In the genomic region with DNA sequence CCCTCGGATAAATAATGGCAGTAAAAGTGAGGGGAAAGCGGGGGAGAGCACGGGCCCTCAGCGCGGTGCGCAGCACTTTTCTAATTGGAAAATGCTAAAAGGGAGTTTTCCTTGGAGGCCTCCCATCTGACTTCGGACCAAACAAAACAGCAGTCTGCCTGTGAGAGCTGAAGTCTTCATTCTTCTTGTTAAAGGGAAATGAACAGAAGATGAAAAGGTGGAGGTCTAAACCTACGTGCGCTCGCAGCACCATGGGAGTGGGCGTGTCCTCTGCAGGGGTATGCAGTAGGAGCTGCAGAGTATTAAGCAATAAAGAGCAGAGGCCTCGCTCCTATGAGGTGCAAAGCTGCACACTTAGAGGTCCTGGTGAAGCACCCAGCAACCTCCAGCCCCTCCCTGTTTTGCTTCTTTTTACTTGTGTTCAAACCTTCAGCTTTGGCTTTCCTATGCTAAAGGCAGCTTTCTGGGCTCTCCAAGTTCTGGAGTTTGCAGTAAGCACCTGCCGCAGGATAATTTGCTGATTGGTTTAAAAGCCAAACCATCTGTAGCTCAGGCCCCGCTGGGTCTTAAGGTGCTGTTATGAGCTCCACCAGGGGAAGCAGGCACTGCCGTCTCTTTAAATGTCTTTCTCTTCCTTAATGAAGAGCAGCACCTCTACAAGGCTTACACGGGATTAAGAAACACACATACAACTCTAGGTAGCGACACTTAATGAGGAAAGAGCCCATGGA, we compare ENCODE assay signal across 7 mouse cellular contexts.
DNase-seq lines count a peak whose midpoint lies in the region; ATAC-seq and TF ChIP-seq lines count a peak whose summit lies in the region.

No protein-coding gene starts in this region.

- no peak for TF ChIP-seq EP300 in heart, postnatal 0 days (IDR thresholded peaks at IDR 0.05; ENCODE audit: low read depth)

- no peak for ATAC-seq in heart, postnatal 0 days (ENCODE audit: insufficient read depth, low read depth)
- no peak for ATAC-seq in midbrain, embryonic 12.5 days (ENCODE audit: low FRiP score, low read depth)

- no peaks in the 10 kb centered on the region for H3K27me3 ChIP-seq in heart, postnatal 0 days (ENCODE audit: control insufficient read depth, insufficient read depth, low read length)
- no peaks in the 10 kb centered on the region for H3K27me3 ChIP-seq in midbrain, embryonic 12.5 days

- H3K4me1 ChIP-seq in embryonic fibroblast, embryonic 13.5 days (ENCODE audit: control insufficient read depth, insufficient read depth, low read length) = peaks cover 9% of the 10 kb centered on the region
- H3K4me1 ChIP-seq in heart, postnatal 0 days (ENCODE audit: control insufficient read depth, insufficient read depth) = 0 out of 2 replicates have a peak, but pooled peaks cover 4% of the 10 kb centered on the region
- H3K4me1 ChIP-seq in midbrain, embryonic 12.5 days = peaks cover 11% of the 10 kb centered on the region

- WGBS in heart, postnatal 0 days = 56% methylated on average over 17 of the region's 17 CpGs
- 44% methylated on average over 17 of the region's 17 CpGs for WGBS in midbrain, embryonic 12.5 days

- H3K9me3 ChIP-seq in heart, postnatal 0 days (replicated peaks; ENCODE audit: control insufficient read depth, low read length) = no peaks in the 10 kb centered on the region
- H3K9me3 ChIP-seq in midbrain, embryonic 12.5 days = 0 out of 2 replicates have a peak, but pooled peaks cover 4% of the 10 kb centered on the region

- H3K4me3 ChIP-seq in embryonic fibroblast, embryonic 13.5 days (ENCODE audit: insufficient read depth, low read length) = no peak overlapping the region
- H3K4me3 ChIP-seq in heart, postnatal 0 days (ENCODE audit: low read depth, low read length) = no peak overlapping the region
- H3K4me3 ChIP-seq in midbrain, embryonic 12.5 days = 0 out of 2 replicates have a peak overlapping the region, but pooled peaks have one; percentile 13

- no peak overlapping the region for H3K9ac ChIP-seq in heart, postnatal 0 days (replicated peaks; ENCODE audit: low read depth, low read length)
- H3K9ac ChIP-seq in midbrain, embryonic 12.5 days (replicated peaks) = no peak overlapping the region

- peak overlapping the region; percentile 30; the same call in 1 of the 2 replicates for H3K4me2 ChIP-seq in heart, postnatal 0 days (ENCODE audit: low read depth, low read length)
- H3K4me2 ChIP-seq in midbrain, embryonic 12.5 days (replicated peaks) = peak overlapping the region; percentile 39

- TF ChIP-seq CTCF in embryonic fibroblast, embryonic 13.5 days (IDR thresholded peaks at IDR 0.05; ENCODE audit: borderline replicate concordance, insufficient read depth, low read length) = no peak
- no peak for TF ChIP-seq CTCF in heart, postnatal 0 days (IDR thresholded peaks at IDR 0.05; ENCODE audit: low read depth)

- H3K27ac ChIP-seq in embryonic fibroblast, embryonic 13.5 days (ENCODE audit: insufficient read depth, low read length) = peak overlapping the region; percentile 23; the same call in 1 of the 2 replicates
- H3K27ac ChIP-seq in heart, postnatal 0 days (ENCODE audit: low read depth) = no peak overlapping the region
- no peak overlapping the region for H3K27ac ChIP-seq in midbrain, embryonic 12.5 days (replicated peaks)

- no peaks in the 10 kb centered on the region for H3K36me3 ChIP-seq in heart, postnatal 0 days (replicated peaks; ENCODE audit: control insufficient read depth, insufficient read depth, low read length)
- no peaks in the 10 kb centered on the region for H3K36me3 ChIP-seq in midbrain, embryonic 12.5 days

- DNase-seq in adrenal gland, postnatal 25 days = peak; percentile 32
- DNase-seq in heart, postnatal 0 days (ENCODE audit: low spot score) = peak; percentile 32
- peak; percentile 56 for DNase-seq in kidney, postnatal 14 days
- peak; percentile 74 for DNase-seq in thymus, postnatal 4 days
- DNase-seq in layer of hippocampus, postnatal 14 days (ENCODE audit: low spot score in 2 of 2) = no peak

- no peak for TF ChIP-seq POLR2A in embryonic fibroblast, embryonic 13.5 days (IDR thresholded peaks at IDR 0.05; ENCODE audit: low read depth, low read length)

Comparison
In these comparisons a context has a peak if more than half of its experiments do, and no peak if none do; other contexts are left out.
1. DNase-seq: peak in adrenal gland, postnatal 25 days (single experiment), heart, postnatal 0 days (single experiment), kidney, postnatal 14 days (single experiment) and thymus, postnatal 4 days (single experiment); none in layer of hippocampus, postnatal 14 days (0 of 2).